11 mouse cellular contexts compared by ENCODE assay signal in the genomic region with DNA sequence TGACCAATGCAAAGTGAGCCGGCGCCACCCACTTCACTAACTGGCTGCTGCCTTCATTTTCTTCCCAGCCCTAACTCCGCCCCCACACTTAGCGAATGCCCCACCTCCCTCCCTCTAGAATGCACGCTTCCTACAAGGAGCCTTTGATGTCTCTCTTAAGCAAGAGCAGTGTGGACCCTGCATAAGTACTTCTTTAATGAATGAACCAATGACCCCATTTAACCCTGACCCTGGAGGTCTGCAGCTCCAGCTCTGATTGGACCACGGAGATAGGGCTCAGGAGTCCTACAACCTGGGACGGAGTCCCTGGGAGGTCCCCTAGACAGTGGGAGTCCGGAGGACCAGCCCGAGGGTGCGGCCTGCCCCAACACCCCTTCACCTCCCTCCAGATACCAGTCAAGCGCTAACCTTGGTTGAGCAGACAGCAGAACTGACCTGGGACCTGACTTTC.
A peak's percentile ranks its signal among the peaks of the same experiment; 100 is the strongest.
DNase-seq lines count a peak whose midpoint lies in the region; ATAC-seq and TF ChIP-seq lines count a peak whose summit lies in the region.
"Had no signal": no experiment of that assay in that cellular context is flagged by ENCODE, and none has a peak within 500 bp of the region (broad histone marks: within the 10 kb centered on the region; RNA-seq: fewer than 3 reads in every experiment).

No protein-coding gene starts in this region.

- H3K36me3 ChIP-seq in forebrain, embryonic 10.5 days (replicated peaks): no peaks in the 10 kb centered on the region
- no peaks in the 10 kb centered on the region for H3K36me3 ChIP-seq in forebrain, postnatal 0 days (ENCODE audit: insufficient read depth)
- H3K36me3 ChIP-seq in lung, embryonic 14.5 days (ENCODE audit: insufficient read depth): no peaks in the 10 kb centered on the region

- H3K4me1 ChIP-seq in forebrain, embryonic 10.5 days: peaks cover 59% of the 10 kb centered on the region
- H3K4me1 ChIP-seq in forebrain, postnatal 0 days (ENCODE audit: insufficient read depth): no peaks in the 10 kb centered on the region
- H3K4me1 ChIP-seq in lung, embryonic 14.5 days (ENCODE audit: insufficient read depth): peaks cover 6% of the 10 kb centered on the region; the same call in 1 of the 2 replicates

- peak overlapping the region; percentile 65; the same call in 1 of the 2 replicates for H3K27ac ChIP-seq in forebrain, embryonic 10.5 days
- H3K27ac ChIP-seq in forebrain, postnatal 0 days (ENCODE audit: low read depth, low read length): no peak overlapping the region
- H3K27ac ChIP-seq in lung, embryonic 14.5 days (ENCODE audit: low read depth): no peak overlapping the region
- H3K27ac ChIP-seq: hindbrain, embryonic 14.5 days had no signal

- DNase-seq in forebrain, embryonic 10.5 days (ENCODE audit: extremely low spot score, low spot score): peak; percentile 60
- DNase-seq in forebrain, postnatal 0 days: no peak
- DNase-seq in lung, embryonic 14.5 days: peak; percentile 47
- no peak for DNase-seq in lung, adult 18-20 months
- peak; percentile 10 to 20 for DNase-seq in thymus, postnatal 10 days (ENCODE audit: low spot score in 2 of 2)
- no peak for DNase-seq in layer of hippocampus, adult 9-11 months
- no peak for DNase-seq in layer of hippocampus, postnatal 36 days
- DNase-seq: cerebellum, adult 11-12 months; right cerebral cortex, postnatal 4 days had no signal

- H3K27me3 ChIP-seq in forebrain, embryonic 10.5 days (ENCODE audit: poor library complexity, severe bottlenecking): peaks cover 90% of the 10 kb centered on the region
- H3K27me3 ChIP-seq in forebrain, postnatal 0 days (ENCODE audit: insufficient read depth, low read length): peaks cover 4% of the 10 kb centered on the region
- H3K27me3 ChIP-seq in lung, embryonic 14.5 days (ENCODE audit: insufficient read depth, low read length): peaks cover 21% of the 10 kb centered on the region

- H3K9ac ChIP-seq in forebrain, postnatal 0 days: no peak overlapping the region
- no peak overlapping the region for H3K9ac ChIP-seq in lung, embryonic 14.5 days
- H3K9ac ChIP-seq: hindbrain, embryonic 14.5 days had no signal

- WGBS in forebrain, embryonic 10.5 days: 3% methylated on average over 11 of the region's 11 CpGs
- 18% methylated on average over 11 of the region's 11 CpGs for WGBS in forebrain, postnatal 0 days
- WGBS in lung, embryonic 14.5 days: 12% methylated on average over 11 of the region's 11 CpGs

- H3K9me3 ChIP-seq in forebrain, embryonic 10.5 days: peaks cover 19% of the 10 kb centered on the region
- H3K9me3 ChIP-seq in forebrain, postnatal 0 days (ENCODE audit: low read length): no peaks in the 10 kb centered on the region
- H3K9me3 ChIP-seq in lung, embryonic 14.5 days (ENCODE audit: low read depth, low read length): no peaks in the 10 kb centered on the region

- no peak for TF ChIP-seq CTCF in forebrain, postnatal 0 days (IDR thresholded peaks at IDR 0.05; ENCODE audit: low read depth)
- TF ChIP-seq CTCF in lung, embryonic 14.5 days (IDR thresholded peaks at IDR 0.05; ENCODE audit: low read depth): no peak

- ATAC-seq in forebrain, postnatal 0 days: no peak
- peak; percentile 64; the same call in 1 of the 2 replicates for ATAC-seq in lung, embryonic 14.5 days (ENCODE audit: insufficient read depth)
- peak; percentile 34 to 40; a peak in 2 of 4 replicates for ATAC-seq in hematopoietic stem cell, adult 5-6 weeks (replicated peaks in 1 of 2; ENCODE audit: insufficient read depth in 1 of 2, low FRiP score in 2 of 2, low TSS enrichment in 1 of 2, low read depth in 1 of 2, poor library complexity in 2 of 2, severe bottlenecking in 2 of 2)

- H3K4me3 ChIP-seq in forebrain, embryonic 10.5 days: peak overlapping the region; percentile 18; the same call in 1 of the 2 replicates
- no peak overlapping the region for H3K4me3 ChIP-seq in forebrain, postnatal 0 days (ENCODE audit: low read depth, low read length)
- H3K4me3 ChIP-seq in lung, embryonic 14.5 days (ENCODE audit: low read depth, low read length): no peak overlapping the region

- no peak overlapping the region for H3K4me2 ChIP-seq in forebrain, postnatal 0 days (ENCODE audit: low read depth)
- H3K4me2 ChIP-seq in lung, embryonic 14.5 days: peak overlapping the region; percentile 25; the same call in 1 of the 2 replicates
- H3K4me2 ChIP-seq: hindbrain, embryonic 14.5 days had no signal

Comparison
In these comparisons a context has a peak if more than half of its experiments do, and no peak if none do; other contexts are left out.
1. DNase-seq: peak in forebrain, embryonic 10.5 days (single experiment), lung, embryonic 14.5 days (single experiment) and thymus, postnatal 10 days (2 of 2); none in forebrain, postnatal 0 days (single experiment), lung, adult 18-20 months (0 of 2), layer of hippocampus, adult 9-11 months (single experiment) and layer of hippocampus, postnatal 36 days (0 of 2).